Mouse (Mus musculus) urinary bladder, adult 2 months (tissue): ENCODE results near the gene Olfr1508. TPM values are rescaled to one million over a fixed set of nuclear protein-coding genes. Genes with fewer than 3 reads are reported as not detected.
"Not testable (repeated sequence)": the region's sequence is repeated elsewhere in the genome, so short reads cannot be mapped to it uniquely, and the experiment has no call there.

ENCODE experiments used
- DNase-seq: peaks from one replicate; pipeline ENCODE4 v3.0.0; 2022; ENCODE audit warnings: low spot score
- polyA plus RNA-seq: library from polyadenylated mRNA; depleted of rRNA; stranded (reverse); fragments of >200 nt; gene quantifications from 2 replicates; pipeline ENCODE4 v1.2.3, GENCODE M21; 2012; rRNA removed

Gene Olfr1508
- not detected in 2 replicates for polyA plus RNA-seq

- DNase-seq: no peak
Measured at GRCm38 (mm10) chr14:52467395-52467794, at the start of gene Olfr1508. Olfr1508 (minus strand) TSS chr14:52467495.

- DNase-seq: no peak
Measured at GRCm38 (mm10) chr14:52495516-52495915, 28.2 kb upstream of the Olfr1508 start, which contains the start of gene Olfr1507. Olfr1507 (minus strand) TSS chr14:52495749.

GRCm38 (mm10) chr14:52465738-52466137 lies 1.6 kb downstream of the Olfr1508 start:
- no peak for DNase-seq

GRCm38 (mm10) chr14:52461928-52462327 lies 5.4 kb downstream of the Olfr1508 start:
- no peak for DNase-seq

- DNase-seq: no peak
Measured at GRCm38 (mm10) chr14:52451138-52451537, 16.2 kb downstream of the Olfr1508 start.

GRCm38 (mm10) chr14:52442690-52443089 lies 24.6 kb downstream of the Olfr1508 start, which contains the start of gene Olfr1509:
Olfr1509 (plus strand) TSS chr14:52442990.
- DNase-seq: no peak

GRCm38 (mm10) chr14:52427686-52428085 lies 39.6 kb downstream of the Olfr1508 start:
- DNase-seq: no peak

- DNase-seq: no peak
Measured at GRCm38 (mm10) chr14:52414273-52414672, 53.0 kb downstream of the Olfr1508 start, which contains the start of gene Olfr1510. Olfr1510 (minus strand) TSS chr14:52414373.

- not testable (repeated sequence) for DNase-seq
Measured at GRCm38 (mm10) chr14:52410142-52410919, 57.0 kb downstream of the Olfr1508 start.

Other genes starting within 250 kb of the Olfr1508 start
- 47.8 and 51.2 TPM in 2 replicates for gene Chd8, start 209.7 kb downstream of the Olfr1508 start, polyA plus RNA-seq
- 27.8 and 29.3 TPM in 2 replicates for gene Tox4, start 188.3 kb downstream of the Olfr1508 start, polyA plus RNA-seq
- gene Rab2b, start 187.9 kb downstream of the Olfr1508 start, polyA plus RNA-seq: 17.5 and 18.1 TPM in 2 replicates
- 32.9 and 36.4 TPM in 2 replicates for gene Mettl3, start 162.4 kb downstream of the Olfr1508 start, polyA plus RNA-seq
- 6.3 and 8.1 TPM in 2 replicates for gene Sall2, start 138.7 kb downstream of the Olfr1508 start, polyA plus RNA-seq
- not detected in 2 replicates for gene Olfr1513, start 111.1 kb downstream of the Olfr1508 start, polyA plus RNA-seq
- not detected in 2 replicates for gene Olfr1512, start 88.3 kb downstream of the Olfr1508 start, polyA plus RNA-seq
- not detected in 2 replicates for gene Olfr1511, start 70.1 kb downstream of the Olfr1508 start, polyA plus RNA-seq
- not detected in 2 replicates for gene Olfr1510, start 53.1 kb downstream of the Olfr1508 start, polyA plus RNA-seq
- not detected in 2 replicates for gene Olfr1509, start 24.5 kb downstream of the Olfr1508 start, polyA plus RNA-seq
- gene Olfr1507, start 28.3 kb upstream of the Olfr1508 start, polyA plus RNA-seq: not detected in 2 replicates